Mouse (Mus musculus) neural tube, embryonic 13.5 days (tissue): Measurements from ENCODE around the gene Slc2a4. TPM values are rescaled to one million over a fixed set of nuclear protein-coding genes. Genes with fewer than 3 reads are reported as not detected.

Source experiments
- ATAC-seq: fragments of 200-750 bp; cut with Nextera tagmentation; 2 replicates; pipeline ENCODE4 v1.8.0; 2017; ENCODE audit warnings: low read depth, mild to moderate bottlenecking, moderate TSS enrichment, moderate library complexity
- H3K27ac ChIP-seq: fragments of 300-500 bp; sonication (generic); replicated peaks from 2 replicates; pipeline ENCODE4 v1.5.1; 2015; ENCODE audit warnings: moderate library complexity, mild to moderate bottlenecking, inconsistent platforms
- H3K27me3 ChIP-seq: fragments of 300-500 bp; sonication (generic); 2 replicates; pipeline ENCODE4 v1.6.1; 2015; ENCODE audit warnings: mild to moderate bottlenecking, inconsistent platforms
- H3K36me3 ChIP-seq: fragments of 300-500 bp; sonication (generic); 2 replicates; pipeline ENCODE4 v1.6.1; 2015; ENCODE audit warnings: mild to moderate bottlenecking, inconsistent platforms
- H3K4me1 ChIP-seq: fragments of 300-500 bp; sonication (generic); replicated peaks from 2 replicates; pipeline ENCODE4 v1.6.1; 2015; ENCODE audit warnings: inconsistent platforms
- H3K4me2 ChIP-seq: fragments of 300-500 bp; sonication (generic); 2 replicates; pipeline ENCODE4 v1.6.1; 2015; ENCODE audit warnings: inconsistent platforms, mild to moderate bottlenecking, moderate library complexity
- H3K4me3 ChIP-seq: fragments of 300-500 bp; sonication (generic); 2 replicates; pipeline ENCODE4 v1.5.1; 2015; ENCODE audit warnings: mild to moderate bottlenecking, inconsistent platforms
- H3K9ac ChIP-seq: fragments of 300-500 bp; sonication (generic); 2 replicates; pipeline ENCODE4 v1.6.1; 2015; ENCODE audit warnings: moderate library complexity, mild to moderate bottlenecking, inconsistent platforms
- H3K9me3 ChIP-seq: fragments of 300-500 bp; sonication (generic); 2 replicates; pipeline ENCODE4 v1.6.1; 2016; ENCODE audit warnings: inconsistent platforms
- WGBS: fragments of 180-500 bp; shearing (Covaris S2); methylation state at CpG from one replicate; pipeline ENCODE4 v1.1.7; 2015; 5-methylcytosine and 5-hydroxymethylcytosine counted together
- polyA plus RNA-seq: library from polyadenylated mRNA; unstranded; fragments of >200 nt; fragmentation: Nextera tagmentation; extraction: Ambion mirVana; gene quantifications from 2 replicates; pipeline ENCODE4 v1.2.1, GENCODE M21; 2015

Slc2a4 gene
- polyA plus RNA-seq, 1 experiment from 2014 or later: 3.6 TPM

DNA sequence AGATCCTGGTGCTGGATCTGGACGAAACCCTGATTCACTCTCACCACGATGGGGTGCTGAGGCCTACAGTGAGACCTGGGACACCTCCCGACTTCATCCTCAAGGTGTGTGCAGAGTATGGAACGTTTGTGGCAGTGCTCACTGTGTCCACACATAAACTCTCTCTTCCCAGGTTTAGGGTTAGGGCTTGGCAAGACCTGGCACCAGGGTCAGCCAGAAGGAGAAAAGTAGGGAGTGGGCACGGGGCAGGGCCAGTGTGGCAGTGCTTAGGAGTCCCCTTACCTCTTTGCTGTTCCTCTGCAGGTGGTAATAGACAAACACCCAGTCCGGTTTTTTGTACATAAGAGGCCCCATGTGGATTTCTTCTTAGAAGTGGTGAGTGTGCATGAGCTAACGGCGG is 36.4 kb upstream of the Slc2a4 start:
- Histone ChIP-seq H3K9ac (no peak overlapping the region), H3K27ac (no peak overlapping the region), H3K27me3 (no peaks in the 10 kb centered on the region), H3K36me3 (peaks cover 58% of the 10 kb centered on the region), H3K9me3 (no peaks in the 10 kb centered on the region), H3K4me1 (peaks cover 28% of the 10 kb centered on the region), H3K4me3 (no peak overlapping the region), H3K4me2 (no peak overlapping the region)
- ATAC-seq: no peak
- 91% methylated on average over 8 of the region's 8 CpGs for WGBS

DNA sequence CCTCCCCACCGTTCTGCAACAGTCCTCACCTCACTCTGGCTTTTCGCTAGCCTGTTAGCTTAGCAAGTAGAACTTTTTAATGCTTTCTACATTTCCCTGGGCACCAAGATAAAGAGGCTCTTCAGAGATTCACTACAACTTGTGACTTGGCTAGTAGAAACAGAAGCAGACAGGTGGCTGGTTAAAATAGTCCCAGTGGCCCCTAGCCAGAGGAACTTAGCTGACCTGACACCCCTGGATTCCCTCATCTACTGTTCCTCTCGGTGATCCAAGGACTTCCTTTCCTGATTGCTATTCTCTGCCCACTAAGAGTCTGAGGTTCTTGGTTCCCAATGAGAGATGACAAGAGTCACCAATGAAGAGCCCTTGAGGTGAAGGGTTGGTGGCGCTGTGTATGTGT is 35.4 kb upstream of the Slc2a4 start:
- H3K27ac ChIP-seq: no peak overlapping the region
- no peaks in the 10 kb centered on the region for H3K9me3 ChIP-seq
- ATAC-seq: no peak
- 84% methylated on average over 4 of the region's 4 CpGs for WGBS
- H3K27me3 ChIP-seq: no peaks in the 10 kb centered on the region
- peak overlapping the region; percentile 87 for H3K4me2 ChIP-seq
- peaks cover 52% of the 10 kb centered on the region for H3K36me3 ChIP-seq
- H3K4me3 ChIP-seq: peak overlapping the region; percentile 99; the same call in 1 of the 2 replicates
- H3K4me1 ChIP-seq: peaks cover 39% of the 10 kb centered on the region
- peak overlapping the region; percentile 100 for H3K9ac ChIP-seq

DNA sequence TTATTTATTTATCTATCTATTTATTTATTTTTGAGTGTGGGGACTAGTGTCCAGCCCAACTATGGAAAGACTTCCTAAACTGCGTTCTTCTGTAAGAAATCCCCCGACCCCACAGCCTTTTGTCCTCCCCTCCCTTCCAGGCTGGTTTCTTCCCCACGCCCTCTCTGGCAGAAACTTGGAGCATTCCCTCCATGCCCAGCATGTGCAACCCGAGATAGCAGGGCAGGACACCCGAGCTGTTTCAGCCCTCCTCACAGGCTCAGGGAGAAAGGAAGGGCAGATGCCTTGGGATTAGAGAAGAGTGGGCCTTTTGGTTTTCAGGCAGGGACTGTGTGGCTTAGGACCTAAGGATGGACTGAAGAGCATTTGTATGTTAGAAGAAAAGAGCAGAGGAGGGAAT is 34.9 kb upstream of the Slc2a4 start:
- H3K27me3 ChIP-seq: no peaks in the 10 kb centered on the region
- ATAC-seq: no peak
- H3K4me1 ChIP-seq: peaks cover 40% of the 10 kb centered on the region
- peaks cover 48% of the 10 kb centered on the region for H3K36me3 ChIP-seq
- H3K4me3 ChIP-seq: peak overlapping the region; percentile 99
- H3K9ac ChIP-seq: peak overlapping the region; percentile 100
- H3K27ac ChIP-seq: no peak overlapping the region
- peak overlapping the region; percentile 87 for H3K4me2 ChIP-seq
- H3K9me3 ChIP-seq: no peaks in the 10 kb centered on the region
- WGBS: 43% methylated on average over 5 of the region's 5 CpGs

DNA sequence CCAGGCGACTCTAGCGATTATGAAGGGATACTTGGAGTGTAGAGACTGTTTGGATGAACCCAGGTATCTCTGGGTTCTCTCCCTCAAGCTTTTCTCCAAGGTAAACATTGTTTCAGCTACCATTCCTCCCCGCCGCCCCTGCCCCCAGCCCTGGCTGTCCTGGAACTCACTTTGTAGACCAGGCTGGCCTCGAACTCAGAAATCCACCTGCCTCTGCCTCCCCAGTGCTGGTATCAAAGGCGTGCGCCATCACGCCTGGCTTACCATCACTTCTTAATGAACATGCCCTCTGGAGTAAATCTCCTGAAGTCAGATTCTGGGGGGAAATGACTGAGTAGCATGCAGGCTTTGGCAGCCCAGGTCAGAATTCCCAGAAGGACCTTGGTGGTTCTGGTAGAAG is 34.2 kb upstream of the Slc2a4 start, which contains the start of gene Elp5:
Gene Elp5, minus strand, starts transcription at position 293 of the 400 bp plus-strand sequence.
- Histone ChIP-seq H3K36me3 (peaks cover 47% of the 10 kb centered on the region), H3K27ac (peak within 1 kb of the TSS; percentile 100), H3K4me1 (peaks cover 40% of the 10 kb centered on the region), H3K9me3 (no peaks in the 10 kb centered on the region), H3K27me3 (no peaks in the 10 kb centered on the region), H3K4me2 (peak within 1 kb of the TSS; percentile 87), H3K4me3 (peak within 1 kb of the TSS; percentile 99), H3K9ac (peak within 1 kb of the TSS; percentile 100)
- WGBS: 67% methylated on average over 8 of the region's 8 CpGs
- no peak for ATAC-seq

- WGBS: under 1% methylated on average over 38 of the region's 43 CpGs
- no peaks in the 10 kb centered on the region for H3K9me3 ChIP-seq
- peaks cover 46% of the 10 kb centered on the region for H3K36me3 ChIP-seq
- H3K4me3 ChIP-seq: peak within 1 kb of the TSS; percentile 99
- peaks cover 40% of the 10 kb centered on the region for H3K4me1 ChIP-seq
- peak within 1 kb of the TSS; percentile 100 for H3K27ac ChIP-seq
- peak within 1 kb of the TSS; percentile 100 for H3K9ac ChIP-seq
- H3K4me2 ChIP-seq: peak within 1 kb of the TSS; percentile 87
- no peaks in the 10 kb centered on the region for H3K27me3 ChIP-seq
- peak; percentile 67 for ATAC-seq
Measured at GRCm38 (mm10) chr11:69981141-69981762, 33.3 kb upstream of the Slc2a4 start, which contains the start of gene Ctdnep1. Gene Ctdnep1 (plus strand): TSS chr11:69981156.

- Histone ChIP-seq H3K4me1 (peaks cover 40% of the 10 kb centered on the region), H3K9me3 (no peaks in the 10 kb centered on the region), H3K27ac (peak overlapping the region; percentile 100), H3K36me3 (peaks cover 47% of the 10 kb centered on the region), H3K9ac (peak overlapping the region; percentile 100), H3K4me3 (peak overlapping the region; percentile 99), H3K4me2 (peak overlapping the region; percentile 87), H3K27me3 (no peaks in the 10 kb centered on the region)
- ATAC-seq: peak; percentile 94
- under 1% methylated on average over 42 of the region's 60 CpGs for WGBS
Measured at GRCm38 (mm10) chr11:69980196-69981140, 32.5 kb upstream of the Slc2a4 start.

- H3K36me3 ChIP-seq: peaks cover 47% of the 10 kb centered on the region
- H3K9ac ChIP-seq: peak overlapping the region; percentile 87
- H3K4me3 ChIP-seq: peak overlapping the region; percentile 99
- no peaks in the 10 kb centered on the region for H3K27me3 ChIP-seq
- WGBS: 3% methylated on average over 16 of the region's 16 CpGs
- H3K4me1 ChIP-seq: peaks cover 40% of the 10 kb centered on the region
- peak overlapping the region; percentile 100 for H3K27ac ChIP-seq
- H3K4me2 ChIP-seq: peak overlapping the region; percentile 87
- H3K9me3 ChIP-seq: no peaks in the 10 kb centered on the region
- no peak for ATAC-seq
Measured at GRCm38 (mm10) chr11:69979827-69980195, 31.8 kb upstream of the Slc2a4 start.

DNA sequence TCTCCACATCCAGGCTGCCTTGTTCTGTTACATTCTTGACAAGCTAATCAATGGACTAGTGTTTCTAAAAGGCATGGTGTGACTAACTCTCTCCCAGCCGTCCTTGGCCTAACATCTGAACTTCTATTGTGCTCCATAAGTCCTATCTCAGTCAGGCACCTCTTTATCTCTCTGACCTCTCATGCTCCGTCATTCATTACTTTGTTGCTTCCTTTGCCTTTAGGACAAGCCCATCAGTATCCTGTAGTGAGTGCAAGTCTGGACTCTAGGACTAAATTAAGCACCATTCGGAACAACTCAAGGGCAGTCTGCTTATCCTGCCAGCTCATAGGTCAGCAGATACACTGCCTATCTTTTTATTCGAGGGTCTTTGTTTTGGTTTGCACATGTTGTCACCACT is 28.3 kb upstream of the Slc2a4 start:
- H3K9ac ChIP-seq: no peak overlapping the region
- WGBS: 86% methylated on average over 4 of the region's 4 CpGs
- no peak overlapping the region for H3K27ac ChIP-seq
- H3K4me1 ChIP-seq: peaks cover 15% of the 10 kb centered on the region
- H3K4me3 ChIP-seq: no peak overlapping the region
- peaks cover 69% of the 10 kb centered on the region for H3K36me3 ChIP-seq
- H3K4me2 ChIP-seq: no peak overlapping the region
- no peaks in the 10 kb centered on the region for H3K9me3 ChIP-seq
- ATAC-seq: no peak
- no peaks in the 10 kb centered on the region for H3K27me3 ChIP-seq

GRCm38 (mm10) chr11:69974907-69975306 is 26.9 kb upstream of the Slc2a4 start:
- no peak for ATAC-seq
- H3K36me3 ChIP-seq: peaks cover 79% of the 10 kb centered on the region
- no peak overlapping the region for H3K4me3 ChIP-seq
- no peaks in the 10 kb centered on the region for H3K27me3 ChIP-seq
- peaks cover 15% of the 10 kb centered on the region for H3K4me1 ChIP-seq
- no peaks in the 10 kb centered on the region for H3K9me3 ChIP-seq
- WGBS: 95% methylated on average over 2 of the region's 2 CpGs
- H3K27ac ChIP-seq: no peak overlapping the region
- H3K4me2 ChIP-seq: no peak overlapping the region
- H3K9ac ChIP-seq: no peak overlapping the region

DNA sequence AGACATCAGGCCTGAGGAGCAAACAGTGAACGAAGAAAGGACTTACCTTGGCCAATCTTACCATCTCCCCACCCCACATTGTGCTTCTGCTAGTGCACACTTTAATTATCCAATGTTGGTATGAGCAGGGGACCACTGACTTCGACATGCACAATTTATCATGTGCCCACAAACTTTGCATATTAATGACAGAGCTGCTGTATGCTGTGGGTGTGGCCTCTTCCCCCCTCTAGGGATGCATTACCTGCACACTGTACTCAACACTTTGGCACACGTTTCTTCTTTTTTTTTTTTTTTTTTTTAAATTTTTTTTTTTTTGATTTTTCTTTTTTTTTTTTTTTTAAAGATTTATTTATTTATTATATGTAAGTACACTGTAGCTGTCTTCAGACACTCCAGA is 22.8 kb upstream of the Slc2a4 start:
- Histone ChIP-seq H3K27ac (no peak overlapping the region), H3K36me3 (peaks cover 78% of the 10 kb centered on the region), H3K9ac (no peak overlapping the region), H3K4me2 (no peak overlapping the region), H3K9me3 (no peaks in the 10 kb centered on the region), H3K4me1 (peaks cover 12% of the 10 kb centered on the region), H3K27me3 (peaks cover 33% of the 10 kb centered on the region), H3K4me3 (no peak overlapping the region)
- ATAC-seq: no peak
- 82% methylated on average over 3 of the region's 3 CpGs for WGBS

- peaks cover 38% of the 10 kb centered on the region for H3K27me3 ChIP-seq
- H3K4me1 ChIP-seq: peaks cover 16% of the 10 kb centered on the region
- no peak overlapping the region for H3K9ac ChIP-seq
- no peak overlapping the region for H3K4me3 ChIP-seq
- no peak overlapping the region for H3K27ac ChIP-seq
- peaks cover 74% of the 10 kb centered on the region for H3K36me3 ChIP-seq
- no peaks in the 10 kb centered on the region for H3K9me3 ChIP-seq
- ATAC-seq: no peak
- H3K4me2 ChIP-seq: no peak overlapping the region
- WGBS: 88% methylated on average over 6 of the region's 6 CpGs
Measured at GRCm38 (mm10) chr11:69970222-69970621, 22.2 kb upstream of the Slc2a4 start.

DNA sequence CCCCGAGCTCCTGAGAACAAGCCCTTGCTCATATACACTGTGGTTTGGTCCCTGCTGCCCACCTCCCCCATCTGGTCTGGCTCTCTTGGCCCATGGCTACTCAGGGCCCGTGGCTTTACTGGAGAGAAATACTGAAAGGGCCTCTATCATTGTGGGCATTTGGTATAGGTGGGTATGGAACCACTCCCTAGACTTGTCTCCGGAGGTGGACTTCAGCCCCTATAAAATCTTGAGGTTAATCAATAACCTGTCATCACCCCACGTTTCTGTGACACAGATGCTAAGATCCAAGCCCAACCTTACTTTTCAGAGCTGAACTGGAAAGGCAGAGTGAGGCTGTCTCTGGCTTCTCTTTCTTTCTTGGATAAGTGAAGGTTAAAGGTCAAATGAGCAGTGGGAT is 20.8 kb upstream of the Slc2a4 start:
- 89% methylated on average over 4 of the region's 4 CpGs for WGBS
- H3K4me3 ChIP-seq: no peak overlapping the region
- H3K27me3 ChIP-seq: peaks cover 53% of the 10 kb centered on the region
- no peak overlapping the region for H3K4me2 ChIP-seq
- H3K9me3 ChIP-seq: no peaks in the 10 kb centered on the region
- no peak overlapping the region for H3K9ac ChIP-seq
- no peak for ATAC-seq
- H3K36me3 ChIP-seq: peaks cover 60% of the 10 kb centered on the region
- H3K4me1 ChIP-seq: peaks cover 17% of the 10 kb centered on the region
- no peak overlapping the region for H3K27ac ChIP-seq
